Mouse (Mus musculus): ENCODE measurements around the gene Tcf7l2.

Gene Tcf7l2

DNA sequence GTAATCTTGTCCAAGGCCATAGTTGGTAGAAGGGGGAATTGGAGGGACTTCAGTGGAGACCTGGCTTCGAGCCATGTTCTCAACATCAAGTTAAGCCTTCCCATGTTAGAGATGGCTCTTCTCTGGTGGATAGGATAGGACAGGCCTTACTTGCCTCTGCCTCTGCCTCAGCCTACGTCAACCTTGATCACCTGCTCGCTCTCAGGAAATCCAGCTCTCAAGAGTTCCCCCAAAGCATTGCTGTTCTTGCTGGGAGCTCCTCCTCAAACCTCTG is 193.0 kb downstream of the Tcf7l2 start:
- intact Hi-C loops (cut with DNase I) = no loop called here

DNA sequence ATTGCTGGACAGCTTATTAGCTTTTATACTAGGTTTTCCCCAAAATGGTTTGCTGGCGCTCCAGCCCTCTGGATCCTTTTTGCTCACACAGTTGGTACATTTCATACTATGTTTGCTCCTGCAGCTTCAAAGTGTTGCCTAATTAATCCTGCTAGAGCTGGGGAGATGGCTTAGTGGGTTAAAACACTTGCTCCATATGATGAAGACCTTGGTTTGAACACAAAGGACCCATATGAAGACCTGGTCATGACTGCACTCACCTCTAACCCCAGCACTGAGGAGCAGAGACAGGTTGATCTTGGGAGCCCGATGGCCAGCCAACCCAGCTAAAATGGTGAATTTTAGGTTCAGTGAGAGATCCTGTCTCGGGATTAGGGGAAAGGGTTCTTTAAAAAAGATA is 195.4 kb downstream of the Tcf7l2 start:
- intact Hi-C loops (cut with DNase I) = no loop called here

- intact Hi-C loops (cut with DNase I) = no loop called here
These were observed 196.8 kb downstream of the Tcf7l2 start for GRCm38 (mm10) chr19:55938254-55939046.

DNA sequence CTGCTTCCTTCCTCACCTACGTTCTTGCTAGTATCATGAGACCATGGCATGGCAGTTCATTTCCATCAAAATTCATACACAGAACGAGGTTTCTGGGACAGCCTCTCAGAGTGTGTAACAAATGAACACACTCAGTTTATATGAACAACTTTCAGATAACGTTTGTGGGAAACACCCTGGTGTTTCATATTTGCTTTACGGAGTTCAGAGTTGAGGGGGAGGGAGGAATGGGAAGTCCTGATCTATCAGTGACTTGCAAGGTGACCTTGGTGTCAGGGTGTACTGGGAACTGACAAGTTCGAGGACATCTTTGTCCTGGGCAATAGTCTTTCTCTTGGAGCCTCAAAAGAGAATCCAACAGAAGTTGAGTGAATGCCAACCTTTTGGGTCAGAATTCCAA is 197.5 kb downstream of the Tcf7l2 start:
- intact Hi-C loops (cut with DNase I) = no loop called here

- intact Hi-C loops (cut with DNase I) = no loop called here
These were observed 198.1 kb downstream of the Tcf7l2 start for GRCm38 (mm10) chr19:55939719-55940118.

GRCm38 (mm10) chr19:55940538-55941252 is 199.1 kb downstream of the Tcf7l2 start:
- intact Hi-C loops (cut with DNase I) = no loop called here

- intact Hi-C loops (cut with DNase I) = no loop called here
These were observed 199.9 kb downstream of the Tcf7l2 start for GRCm38 (mm10) chr19:55941253-55942125.

GRCm38 (mm10) chr19:55951397-55951796 is 209.8 kb downstream of the Tcf7l2 start:
- intact Hi-C loops (cut with DNase I) = no loop called here

- intact Hi-C loops (cut with DNase I) = no loop called here
These were observed 211.6 kb downstream of the Tcf7l2 start for GRCm38 (mm10) chr19:55953207-55953606.

DNA sequence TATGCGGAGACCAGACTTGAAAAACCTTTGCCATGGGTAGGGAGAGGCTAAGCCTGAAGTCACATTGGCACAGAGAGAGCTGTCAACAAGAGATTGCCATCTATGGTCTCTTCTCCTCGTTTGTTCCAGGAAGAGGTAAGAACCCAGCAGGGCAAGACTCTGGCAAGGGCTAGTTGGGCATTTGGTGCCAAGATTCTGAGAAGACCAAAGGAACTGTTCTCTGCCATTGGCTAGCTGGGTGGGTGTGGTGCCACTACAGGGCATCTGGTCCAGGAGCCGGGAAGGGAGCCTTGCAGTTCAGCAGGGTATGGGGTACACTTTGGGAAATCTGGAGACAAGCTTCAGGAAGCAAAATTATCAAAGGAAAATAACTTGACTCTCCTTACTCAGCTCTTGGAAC is 213.5 kb downstream of the Tcf7l2 start:
- intact Hi-C loops (cut with DNase I) = no loop called here

GRCm38 (mm10) chr19:55956745-55957144 is 215.1 kb downstream of the Tcf7l2 start:
- intact Hi-C loops (cut with DNase I) = no loop called here

- intact Hi-C loops (cut with DNase I) = no loop called here
These were observed 222.8 kb downstream of the Tcf7l2 start for GRCm38 (mm10) chr19:55964421-55964820.

- intact Hi-C loops (cut with DNase I) = no loop called here
These were observed 224.4 kb downstream of the Tcf7l2 start for GRCm38 (mm10) chr19:55966066-55966465.

DNA sequence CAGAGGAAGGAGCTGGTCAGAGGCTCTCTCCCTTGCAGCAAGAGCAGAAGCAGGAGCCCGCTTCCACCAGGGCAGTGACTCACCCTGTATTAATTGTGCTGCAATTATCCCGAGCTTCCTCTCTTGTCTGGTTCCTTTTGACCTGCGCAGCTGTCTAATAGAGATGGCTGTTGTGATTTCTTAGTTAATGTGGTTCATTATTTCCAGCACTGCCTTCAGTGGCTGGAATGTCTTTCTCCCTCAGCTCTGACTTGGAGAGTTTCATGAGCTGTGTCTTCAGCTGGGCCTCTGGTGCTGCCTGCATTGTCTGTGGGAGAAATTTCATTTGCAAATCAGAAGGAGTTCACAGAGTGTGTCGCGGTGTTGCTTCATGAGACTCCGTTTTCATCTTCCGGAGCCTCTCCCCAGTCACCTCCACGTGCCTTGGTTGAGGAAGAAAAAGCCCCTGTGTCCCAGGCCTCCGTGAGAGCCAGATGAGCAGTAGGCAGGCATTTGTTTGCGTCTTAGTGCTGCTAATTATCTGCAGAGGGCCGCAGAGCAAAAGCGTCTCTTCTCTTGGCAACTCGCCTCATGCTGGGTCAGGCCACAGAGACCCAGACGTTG is 228.4 kb downstream of the Tcf7l2 start:
- intact Hi-C loops (cut with DNase I) = no loop called here

GRCm38 (mm10) chr19:55976073-55976472 is 234.5 kb downstream of the Tcf7l2 start:
- intact Hi-C loops (cut with DNase I) = no loop called here

Data from adrenal gland (tissue).